ENCODE assay signal across 22 mouse cellular contexts in genomic region chr14:87219975-87220374, GRCm38 (mm10).
DNase-seq lines count a peak whose midpoint lies in the region; TF ChIP-seq lines count a peak whose summit lies in the region.
"Had no signal": no experiment of that assay in that cellular context is flagged by ENCODE, and none has a peak within 500 bp of the region (broad histone marks: within the 10 kb centered on the region; RNA-seq: fewer than 3 reads in every experiment).

No protein-coding gene starts in this region.

- no peaks in the 10 kb centered on the region for H3K9me3 ChIP-seq in MEL (replicated peaks; ENCODE audit: insufficient read depth, low read length)
- H3K9me3 ChIP-seq: G1E had no signal

- no peak for TF ChIP-seq CTCF in MEL (IDR thresholded peaks at IDR 0.05 in 2 of 3, conservative IDR thresholded peaks at IDR 0.05 in 1 of 3; ENCODE audit: control insufficient read depth in 1 of 3, insufficient read depth in 1 of 3, low read depth in 2 of 3, low read length in 3 of 3, poor library complexity in 1 of 3, severe bottlenecking in 1 of 3)

- H3K79me2 ChIP-seq in MEL (ENCODE audit: control insufficient read depth, insufficient read depth, low read length, poor library complexity): no peaks in the 10 kb centered on the region

- no peak for TF ChIP-seq RAD21 in MEL (IDR thresholded peaks at IDR 0.05; ENCODE audit: low read depth, low read length)

- no peaks in the 10 kb centered on the region for H3K4me1 ChIP-seq in MEL (ENCODE audit: control insufficient read depth in 1 of 2, insufficient read depth in 2 of 2, low read length in 2 of 2)

- peak in 1 of 2 experiments; percentile 33; a peak in 1 of 4 replicates for TF ChIP-seq EP300 in MEL (IDR thresholded peaks at IDR 0.05; ENCODE audit: low read depth in 1 of 2, low read length in 2 of 2)

- H3K36me3 ChIP-seq in MEL (ENCODE audit: control insufficient read depth in 1 of 2, insufficient read depth in 2 of 2, low read length in 2 of 2): no peaks in the 10 kb centered on the region
- H3K36me3 ChIP-seq: G1E had no signal

- TF ChIP-seq POLR2A in MEL (IDR thresholded peaks at IDR 0.05; ENCODE audit: control insufficient read depth in 1 of 2, insufficient read depth in 1 of 2, low read depth in 1 of 2, low read length in 2 of 2, poor library complexity in 1 of 2): no peak

- peak; percentile 73 for DNase-seq in heart, adult 11 months
- DNase-seq in heart, adult 18-20 months: no peak
- DNase-seq in 416B (ENCODE audit: low read depth) (peak; percentile 7), MEL (ENCODE audit: low read depth, low spot score) (peak; percentile 68), MEL-GATA-1-ER (ENCODE audit: extremely low read depth, low read depth) (peak; percentile 14), liver (no peak)
- no peak for DNase-seq in right cerebral cortex, postnatal 10 days (ENCODE audit: low spot score in 2 of 2)
- DNase-seq in adrenal gland, postnatal 36 days: no peak
- DNase-seq: adrenal gland, adult 2 months; adrenal gland, adult 8-10 months; adrenal gland, postnatal 10 days; adrenal gland, postnatal 14 days; adrenal gland, postnatal 25 days; B cell, adult 2 months; cerebellum, adult 11 months; cerebellum, adult 11-12 months; cerebellum, adult 18-20 months; cerebellum, adult 2 months; cerebellum, adult 8-10 months; cerebellum, adult 9-10 months had no signal

- no peaks in the 10 kb centered on the region for H3K27me3 ChIP-seq in MEL (ENCODE audit: control insufficient read depth in 1 of 2, insufficient read depth in 2 of 2, low read length in 2 of 2)
- H3K27me3 ChIP-seq: CH12.LX had no signal

- H3K9ac ChIP-seq in MEL (ENCODE audit: control insufficient read depth, low read depth, low read length, poor library complexity, severe bottlenecking): no peak overlapping the region

- no peak overlapping the region for H3K4me3 ChIP-seq in MEL (ENCODE audit: control insufficient read depth in 1 of 2, insufficient read depth in 1 of 2, low read depth in 2 of 2, low read length in 2 of 2)

- H3K27ac ChIP-seq in MEL (ENCODE audit: control insufficient read depth, low read depth, low read length): no peak overlapping the region

TF ChIP-seq in MEL, 35 proteins besides CTCF, POLR2A, EP300 and RAD21:
- 0 out of 2 replicates have a peak, but pooled peaks have one; percentile 39 for TF ChIP-seq MYC (IDR thresholded peaks at IDR 0.05; ENCODE audit: low read depth, low read length)
- TF ChIP-seq USF1 (IDR thresholded peaks at IDR 0.05; ENCODE audit: low read depth, low read length): peak; percentile 69
- TF ChIP-seq ZKSCAN1 (IDR thresholded peaks at IDR 0.05; ENCODE audit: low read depth, low read length): no peak
- peak; percentile 48; the same call in 1 of the 2 replicates for TF ChIP-seq GATA1 (IDR thresholded peaks at IDR 0.05; ENCODE audit: low read depth, low read length)
- TF ChIP-seq ZC3H11A (IDR thresholded peaks at IDR 0.05; ENCODE audit: low read depth, low read length): no peak
- 0 out of 4 replicates have a peak, but pooled peaks of 1 of the 2 experiments have one; percentile 16 for TF ChIP-seq USF2 (IDR thresholded peaks at IDR 0.05; ENCODE audit: borderline replicate concordance in 1 of 2, insufficient read depth in 1 of 2, low read depth in 1 of 2, low read length in 2 of 2)
- no peak for TF ChIP-seq TAL1 (IDR thresholded peaks at IDR 0.05; ENCODE audit: low read length)
- TF ChIP-seq BHLHE40 (IDR thresholded peaks at IDR 0.05; ENCODE audit: borderline replicate concordance, low read depth, low read length): no peak
- TF ChIP-seq ZNF384 (IDR thresholded peaks at IDR 0.05; ENCODE audit: low read depth, low read length): peak; percentile 25; the same call in 1 of the 2 replicates
- TF ChIP-seq RCOR1 (IDR thresholded peaks at IDR 0.05; ENCODE audit: low read depth, low read length): no peak
- no peak for TF ChIP-seq GABPA (IDR thresholded peaks at IDR 0.05; ENCODE audit: low read depth, low read length)
- TF ChIP-seq NRF1 (IDR thresholded peaks at IDR 0.05; ENCODE audit: insufficient read depth, low read depth, low read length, poor library complexity, severe bottlenecking): no peak
TF ChIP-seq in MEL: peak in this region for 5.

Comparison
In these comparisons a context has a peak if more than half of its experiments do, and no peak if none do; other contexts are left out.
1. DNase-seq: peak in heart, adult 11 months (single experiment), 416B (single experiment), MEL (single experiment) and MEL-GATA-1-ER (single experiment); none in heart, adult 18-20 months (0 of 2), right cerebral cortex, postnatal 10 days (0 of 2), liver (single experiment) and adrenal gland, postnatal 36 days (0 of 2).